Mouse (Mus musculus): Measurements from ENCODE around the gene Homer1.

- no peak for TF ChIP-seq POLR2A (IDR thresholded peaks at IDR 0.05; ENCODE audit: insufficient read length, low read depth)
- TF ChIP-seq CEBPB (IDR thresholded peaks at IDR 0.05; ENCODE audit: insufficient read depth, poor library complexity, severe bottlenecking) = no peak
- no peak for TF ChIP-seq MYOD1 (IDR thresholded peaks at IDR 0.05; ENCODE audit: control insufficient read depth in 1 of 3, insufficient read length in 2 of 3, low read depth in 2 of 3)
- no peak for TF ChIP-seq E2F4 (IDR thresholded peaks at IDR 0.05; ENCODE audit: insufficient read depth)
- TF ChIP-seq MYOG (IDR thresholded peaks at IDR 0.05; ENCODE audit: control insufficient read depth in 1 of 3, insufficient read depth in 1 of 3, insufficient read length in 2 of 3, low read depth in 2 of 3) = no peak
- no peak for TF ChIP-seq TCF12 (IDR thresholded peaks at IDR 0.05; ENCODE audit: insufficient read depth, poor library complexity, severe bottlenecking)
- TF ChIP-seq POLR2AphosphoS2 (IDR thresholded peaks at IDR 0.05; ENCODE audit: insufficient read length, low read depth) = no peak
- no peak for TF ChIP-seq USF1 (IDR thresholded peaks at IDR 0.05; ENCODE audit: low read depth)
- no peak for TF ChIP-seq MAX (IDR thresholded peaks at IDR 0.05; ENCODE audit: low read depth)
- no peak for TF ChIP-seq SRF (IDR thresholded peaks at IDR 0.05; ENCODE audit: control insufficient read depth, insufficient read length, low read depth)
- no peak for TF ChIP-seq REST (IDR thresholded peaks at IDR 0.05; ENCODE audit: insufficient read depth, insufficient read length)
Measured at GRCm38 (mm10) chr13:93320089-93320488, 20.7 kb downstream of the Homer1 start.
